Mouse (Mus musculus) liver, adult 2 months (tissue): ENCODE results near the gene Fam168a. TPM values are rescaled to one million over a fixed set of nuclear protein-coding genes. Genes with fewer than 3 reads are reported as not detected.

Experiments
- DNase-seq: peaks from one replicate; pipeline ENCODE4 v3.0.0-alpha.2; 2011; ENCODE audit warnings: low read depth, low spot score; ENCODE audit errors: extremely low read depth
- H3K27ac ChIP-seq: fragments of 200-500 bp; replicated peaks from 2 replicates; pipeline ENCODE4 v1.5.1; 2012; ENCODE audit warnings: low read depth, mild to moderate bottlenecking, control low read depth, inconsistent platforms, low read length; ENCODE audit not compliant: insufficient read depth
- H3K27me3 ChIP-seq: fragments of 200-500 bp; 2 replicates; pipeline ENCODE4 v1.6.1; 2012; ENCODE audit warnings: mild to moderate bottlenecking, moderate library complexity, low read length, inconsistent platforms; ENCODE audit not compliant: control insufficient read depth, insufficient read depth
- H3K36me3 ChIP-seq: fragments of 200-500 bp; 2 replicates; pipeline ENCODE4 v1.6.1; 2012; ENCODE audit warnings: low read length, inconsistent platforms; ENCODE audit not compliant: control insufficient read depth, insufficient read depth
- H3K4me1 ChIP-seq: fragments of 200-500 bp; 2 replicates; pipeline ENCODE4 v1.6.1; 2011; ENCODE audit warnings: low read length; ENCODE audit not compliant: control insufficient read depth, insufficient read depth
- H3K4me3 ChIP-seq: fragments of 200-500 bp; 2 replicates; pipeline ENCODE4 v1.5.1; 2011; ENCODE audit warnings: low read depth, mild to moderate bottlenecking, control low read depth, low read length, moderate library complexity; ENCODE audit not compliant: insufficient read depth
- H3K79me2 ChIP-seq: fragments of 200-500 bp; 2 replicates; pipeline ENCODE4 v1.6.1; 2012; ENCODE audit warnings: inconsistent platforms, mild to moderate bottlenecking, low read length, moderate library complexity; ENCODE audit not compliant: control insufficient read depth, insufficient read depth
- H3K9ac ChIP-seq: fragments of 200-500 bp; 2 replicates; pipeline ENCODE4 v1.6.1; 2012; ENCODE audit warnings: low read depth, mild to moderate bottlenecking, control low read depth, inconsistent platforms, low read length
- CTCF ChIP-seq: fragments of 200-500 bp; IDR thresholded peaks from 2 replicates; pipeline ENCODE4 v1.5.1; 2011; ENCODE audit warnings: low read depth, low read length, control low read depth
- POLR2A ChIP-seq: fragments of 200-500 bp; IDR thresholded peaks from 2 replicates; pipeline ENCODE4 v1.6.1; 2011; ENCODE audit warnings: low read length, control low read depth; ENCODE audit not compliant: insufficient read depth; ENCODE audit errors: extremely low read depth
- WGBS: fragments of 180-500 bp; shearing (Covaris S2); methylation state at CpG from one replicate; pipeline ENCODE4 v1.1.7; 2018; 5-methylcytosine and 5-hydroxymethylcytosine counted together
- polyA plus RNA-seq: library from polyadenylated mRNA; depleted of rRNA; stranded (reverse); fragments of >200 nt; gene quantifications from 2 replicates; pipeline ENCODE4 v1.2.3, GENCODE M21; 2012
- total RNA-seq: library from RNA; depleted of rRNA; stranded (reverse); fragments of >200 nt; gene quantifications from 2 replicates; pipeline ENCODE4 v1.2.3, GENCODE M21; 2014

Gene Fam168a
- total and polyA plus RNA-seq, 2 experiments: 7.4 to 32.0 TPM

GRCm38 (mm10) chr7:100847131-100847530 lies 140.7 kb downstream of the Fam168a start:
- Histone ChIP-seq H3K27me3 (no peaks in the 10 kb centered on the region), H3K79me2 (no peaks in the 10 kb centered on the region), H3K9ac (no peak overlapping the region), H3K4me3 (no peak overlapping the region), H3K27ac (no peak overlapping the region), H3K4me1 (no peaks in the 10 kb centered on the region), H3K36me3 (no peaks in the 10 kb centered on the region)
- TF ChIP-seq POLR2A (no peak), CTCF (no peak)
- WGBS: 92% methylated on average over 6 of the region's 6 CpGs
- no peak for DNase-seq

GRCm38 (mm10) chr7:100848744-100849143 lies 142.3 kb downstream of the Fam168a start:
- no peaks in the 10 kb centered on the region; the same call in 1 of the 2 replicates for H3K4me1 ChIP-seq
- H3K79me2 ChIP-seq: no peaks in the 10 kb centered on the region
- no peaks in the 10 kb centered on the region for H3K36me3 ChIP-seq
- 38% methylated on average over 6 of the region's 6 CpGs for WGBS
- H3K9ac ChIP-seq: no peak overlapping the region
- no peak overlapping the region for H3K4me3 ChIP-seq
- peak; percentile 46 for DNase-seq
- H3K27me3 ChIP-seq: no peaks in the 10 kb centered on the region
- no peak overlapping the region for H3K27ac ChIP-seq
- TF ChIP-seq CTCF (peak; percentile 90), POLR2A (no peak)

GRCm38 (mm10) chr7:100849508-100849907 lies 143.1 kb downstream of the Fam168a start:
- TF ChIP-seq POLR2A: no peak
- no peak for TF ChIP-seq CTCF
- no peak overlapping the region for H3K4me3 ChIP-seq
- no peak for DNase-seq
- H3K27me3 ChIP-seq: no peaks in the 10 kb centered on the region
- H3K9ac ChIP-seq: no peak overlapping the region
- no peak overlapping the region for H3K27ac ChIP-seq
- no peaks in the 10 kb centered on the region for H3K36me3 ChIP-seq
- WGBS: 97% methylated on average over 2 of the region's 2 CpGs
- no peaks in the 10 kb centered on the region for H3K79me2 ChIP-seq
- no peaks in the 10 kb centered on the region; the same call in 1 of the 2 replicates for H3K4me1 ChIP-seq

GRCm38 (mm10) chr7:100851481-100852356 lies 145.3 kb downstream of the Fam168a start:
- H3K4me1 ChIP-seq: no peaks in the 10 kb centered on the region; the same call in 1 of the 2 replicates
- no peaks in the 10 kb centered on the region for H3K27me3 ChIP-seq
- no peaks in the 10 kb centered on the region for H3K36me3 ChIP-seq
- H3K27ac ChIP-seq: no peak overlapping the region
- H3K4me3 ChIP-seq: no peak overlapping the region
- no peaks in the 10 kb centered on the region for H3K79me2 ChIP-seq
- no peak for DNase-seq
- TF ChIP-seq POLR2A: no peak
- no peak for TF ChIP-seq CTCF
- no peak overlapping the region for H3K9ac ChIP-seq
- 68% methylated on average over 9 of the region's 9 CpGs for WGBS

- Histone ChIP-seq H3K4me3 (no peak overlapping the region), H3K79me2 (no peaks in the 10 kb centered on the region), H3K27me3 (no peaks in the 10 kb centered on the region), H3K4me1 (no peaks in the 10 kb centered on the region; the same call in 1 of the 2 replicates), H3K27ac (no peak overlapping the region), H3K36me3 (no peaks in the 10 kb centered on the region), H3K9ac (no peak overlapping the region)
- no peak for TF ChIP-seq POLR2A
- TF ChIP-seq CTCF: no peak
- DNase-seq: no peak
- WGBS: 79% methylated on average over 3 of the region's 3 CpGs
Observed at GRCm38 (mm10) chr7:100853396-100853795, 147.0 kb downstream of the Fam168a start.

DNA sequence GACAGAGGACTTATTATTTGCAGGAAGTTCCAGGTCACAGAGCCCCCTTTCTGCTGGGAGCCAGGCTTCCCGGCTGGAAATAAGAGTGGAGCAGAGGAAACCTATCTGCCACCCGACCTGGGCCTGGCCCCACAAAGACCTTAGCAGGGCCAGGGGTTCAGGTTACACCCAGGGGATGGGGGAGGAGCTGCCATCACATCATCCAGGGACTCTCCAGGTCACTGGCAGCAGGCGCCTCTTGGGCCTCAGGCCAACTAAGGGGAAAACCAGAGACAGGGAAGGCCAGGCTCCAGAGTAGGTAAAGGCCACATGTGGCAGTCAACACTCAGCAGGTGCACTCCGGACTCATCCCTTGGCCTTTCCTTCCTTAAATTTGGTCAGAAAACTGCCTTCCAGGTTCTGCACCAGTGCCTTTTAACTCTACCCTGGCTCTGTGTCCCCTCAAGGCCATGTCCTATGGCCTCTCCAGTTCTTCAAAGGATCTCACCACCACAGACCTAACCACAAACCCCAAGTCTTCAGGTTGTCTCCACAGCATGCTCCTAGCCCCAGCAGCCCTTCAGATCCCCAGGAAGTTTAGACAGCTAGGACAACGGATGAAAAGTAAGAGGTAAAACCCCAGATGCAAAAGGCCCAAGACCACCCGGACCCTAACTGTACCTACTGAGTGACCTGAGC lies 147.8 kb downstream of the Fam168a start:
- Histone ChIP-seq H3K4me3 (no peak overlapping the region), H3K9ac (no peak overlapping the region), H3K4me1 (no peaks in the 10 kb centered on the region; the same call in 1 of the 2 replicates), H3K79me2 (no peaks in the 10 kb centered on the region), H3K36me3 (no peaks in the 10 kb centered on the region), H3K27ac (no peak overlapping the region), H3K27me3 (no peaks in the 10 kb centered on the region)
- DNase-seq: no peak
- WGBS: 78% methylated on average over 6 of the region's 6 CpGs
- TF ChIP-seq CTCF (no peak), POLR2A (no peak)
